Mouse (Mus musculus): ENCODE results near the gene Cpm.
A peak's percentile ranks its signal among the peaks of the same experiment; 100 is the strongest.

The Cpm gene

GRCm38 (mm10) chr10:117676644-117677313 is 47.5 kb downstream of the Cpm start:
- DNase-seq: peak; percentile 18 to 25

- peak in 1 of 2 experiments; percentile 22 for DNase-seq
Measured at GRCm38 (mm10) chr10:117677494-117678236, 48.4 kb downstream of the Cpm start.

- DNase-seq: peak in 1 of 2 experiments; percentile 14
Measured at GRCm38 (mm10) chr10:117678357-117678756, 49.1 kb downstream of the Cpm start.

- no peak for DNase-seq
Measured at GRCm38 (mm10) chr10:117679029-117679686, 49.9 kb downstream of the Cpm start.

GRCm38 (mm10) chr10:117679963-117680473 is 50.7 kb downstream of the Cpm start:
- DNase-seq: no peak

GRCm38 (mm10) chr10:117680868-117681513 is 51.7 kb downstream of the Cpm start:
- no peak for DNase-seq

- DNase-seq: no peak
Measured at GRCm38 (mm10) chr10:117681543-117681942, 52.2 kb downstream of the Cpm start.

- DNase-seq: peak; percentile 63 to 77
Measured at GRCm38 (mm10) chr10:117681999-117682857, 52.9 kb downstream of the Cpm start.

- no peak for DNase-seq
Measured at GRCm38 (mm10) chr10:117682858-117683733, 53.8 kb downstream of the Cpm start.

- DNase-seq: no peak
Measured at GRCm38 (mm10) chr10:117683734-117684037, 54.4 kb downstream of the Cpm start.

GRCm38 (mm10) chr10:117684298-117685170 is 55.2 kb downstream of the Cpm start:
- DNase-seq: no peak

GRCm38 (mm10) chr10:117685171-117685848 is 56.0 kb downstream of the Cpm start:
- no peak for DNase-seq

GRCm38 (mm10) chr10:117685849-117686591 is 56.7 kb downstream of the Cpm start:
- DNase-seq: no peak

GRCm38 (mm10) chr10:117687018-117687417 is 57.7 kb downstream of the Cpm start:
- no peak for DNase-seq

- DNase-seq: no peak
Measured at GRCm38 (mm10) chr10:117687577-117687976, 58.3 kb downstream of the Cpm start.

GRCm38 (mm10) chr10:117688204-117689151 is 59.2 kb downstream of the Cpm start:
- peak in 1 of 2 experiments; percentile 61 for DNase-seq

GRCm38 (mm10) chr10:117689297-117690100 is 60.2 kb downstream of the Cpm start:
- no peak for DNase-seq
